28 mouse cellular contexts compared by ENCODE assay signal in the genomic region with DNA sequence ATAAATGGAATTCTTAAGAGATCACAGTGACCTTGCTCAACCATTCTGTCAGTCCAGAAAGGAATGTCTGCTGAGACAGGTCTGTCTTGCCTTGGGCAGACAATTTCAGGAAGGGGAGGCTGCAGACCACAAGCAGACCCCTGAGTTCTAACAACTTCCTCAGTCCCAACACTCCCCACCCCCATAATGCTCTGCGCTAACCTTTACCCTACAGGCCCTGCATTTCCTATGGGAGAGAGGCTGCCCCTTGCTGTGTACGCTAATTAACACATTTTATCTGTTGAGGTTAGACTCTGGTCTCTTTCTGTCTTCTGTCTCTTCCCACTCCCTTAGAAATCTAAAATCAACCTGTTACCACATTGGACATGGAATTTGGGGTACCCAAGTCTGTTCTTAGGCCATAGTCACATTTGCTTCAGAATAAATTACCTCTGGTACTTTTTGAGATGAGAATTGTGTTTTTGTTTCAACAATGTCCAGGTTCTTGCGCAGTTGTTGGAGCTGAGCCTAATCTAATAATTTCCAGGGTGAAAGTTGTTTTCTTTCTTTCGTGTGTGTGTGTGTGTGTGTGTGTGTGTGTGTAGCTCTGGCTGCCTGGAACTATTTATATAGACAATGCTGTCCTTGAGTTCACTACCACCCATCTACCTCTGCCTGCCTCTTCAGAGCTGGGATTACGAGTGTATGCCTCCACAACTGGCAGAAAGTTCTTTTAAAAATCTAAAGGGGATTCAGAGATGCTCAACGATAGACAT. TPM values are rescaled to one million over a fixed set of nuclear protein-coding genes. Genes with fewer than 3 reads are reported as not detected.
A peak's percentile ranks its signal among the peaks of the same experiment; 100 is the strongest.
DNase-seq lines count a peak whose midpoint lies in the region; ATAC-seq and TF ChIP-seq lines count a peak whose summit lies in the region.
"Had no signal": no experiment of that assay in that cellular context is flagged by ENCODE, and none has a peak within 500 bp of the region (broad histone marks: within the 10 kb centered on the region; RNA-seq: fewer than 3 reads in every experiment).

No protein-coding gene starts in this region.

- H3K9me3 ChIP-seq in kidney, embryonic 15.5 days (replicated peaks), result no peaks in the 10 kb centered on the region
- H3K9me3 ChIP-seq in E14TG2a.4 (ENCODE audit: low read length) (no peaks in the 10 kb centered on the region), ES-E14 (ENCODE audit: control insufficient read depth, insufficient read depth, low read depth, low read length) (no peaks in the 10 kb centered on the region)
- H3K9me3 ChIP-seq in stomach, embryonic 14.5 days (ENCODE audit: control insufficient read depth, low read depth, low read length), result no peaks in the 10 kb centered on the region
- no peaks in the 10 kb centered on the region for H3K9me3 ChIP-seq in forebrain, embryonic 13.5 days (replicated peaks)
- H3K9me3 ChIP-seq: forebrain, embryonic 12.5 days; heart, embryonic 12.5 days; hindbrain, embryonic 10.5 days had no signal

- H3K27ac ChIP-seq in kidney, embryonic 15.5 days, result 0 out of 2 replicates have a peak overlapping the region, but pooled peaks have one; percentile 0
- peak overlapping the region; percentile 20; the same call in 1 of the 2 replicates for H3K27ac ChIP-seq in ES-E14 (ENCODE audit: insufficient read depth, low read depth, low read length, poor library complexity, severe bottlenecking)
- H3K27ac ChIP-seq in stomach, embryonic 14.5 days (ENCODE audit: low read length), result peak overlapping the region; percentile 61; the same call in 1 of the 2 replicates
- H3K27ac ChIP-seq in gastrocnemius, adult 2 months, result no peak overlapping the region
- H3K27ac ChIP-seq in forebrain, embryonic 13.5 days, result no peak overlapping the region
- H3K27ac ChIP-seq: embryonic facial prominence, embryonic 13.5 days; forebrain, embryonic 12.5 days; hindbrain, embryonic 10.5 days; hindbrain, embryonic 14.5 days had no signal

- no peak overlapping the region for H3K9ac ChIP-seq in kidney, embryonic 15.5 days
- H3K9ac ChIP-seq in ES-E14 (ENCODE audit: insufficient read depth, low read depth, low read length, poor library complexity, severe bottlenecking), result peak overlapping the region; percentile 38; the same call in 1 of the 2 replicates
- H3K9ac ChIP-seq in stomach, embryonic 14.5 days (replicated peaks; ENCODE audit: low read depth, low read length), result no peak overlapping the region
- no peak overlapping the region for H3K9ac ChIP-seq in forebrain, embryonic 13.5 days
- H3K9ac ChIP-seq: embryonic facial prominence, embryonic 13.5 days; forebrain, embryonic 12.5 days; forebrain, postnatal 0 days; heart, embryonic 12.5 days; hindbrain, embryonic 14.5 days had no signal

- TF ChIP-seq CTCF in E14TG2a.4 (conservative IDR thresholded peaks at IDR 0.05; ENCODE audit: low read length), result no peak
- TF ChIP-seq CTCF in gastrocnemius, adult 2 months (IDR thresholded peaks at IDR 0.05), result no peak

- H3K4me3 ChIP-seq in kidney, embryonic 15.5 days (replicated peaks), result no peak overlapping the region
- H3K4me3 ChIP-seq in E14TG2a.4 (replicated peaks; ENCODE audit: low read length) (peak overlapping the region; percentile 64), ES-E14 (ENCODE audit: insufficient read depth in 1 of 2, low read depth in 1 of 2, low read length in 2 of 2, poor library complexity in 1 of 2, severe bottlenecking in 1 of 2) (peak overlapping the region in 1 of 2 experiments; percentile 36; a peak in 2 of 4 replicates)
- H3K4me3 ChIP-seq in stomach, embryonic 14.5 days (ENCODE audit: low read depth, low read length), result no peak overlapping the region
- no peak overlapping the region for H3K4me3 ChIP-seq in gastrocnemius, adult 2 months
- no peak overlapping the region for H3K4me3 ChIP-seq in forebrain, embryonic 13.5 days
- H3K4me3 ChIP-seq: embryonic facial prominence, embryonic 13.5 days; forebrain, embryonic 12.5 days; heart, embryonic 12.5 days; hindbrain, embryonic 10.5 days had no signal

- 61% methylated on average over 6 of the region's 6 CpGs for WGBS in kidney, embryonic 15.5 days
- 70% methylated on average over 6 of the region's 6 CpGs for WGBS in stomach, embryonic 14.5 days
- 75% methylated on average over 6 of the region's 6 CpGs for WGBS in forebrain, embryonic 13.5 days

- in situ Hi-C loops in ES-E14 (cut with MboI; ENCODE audit: low sequenced_read_pairs in 2 of 2, unreplicated experiment in 2 of 2), result no loop called here

- no peak for ATAC-seq in kidney, embryonic 15.5 days (replicated peaks; ENCODE audit: low FRiP score)
- no peak for ATAC-seq in stomach, embryonic 14.5 days (ENCODE audit: insufficient number of reproducible peaks, insufficient read depth, low FRiP score, low read depth)
- no peak for ATAC-seq in forebrain, embryonic 13.5 days
- ATAC-seq: activated CD4-positive, CD25-positive, alpha-beta regulatory T cell, adult 4 months; forebrain, postnatal 0 days had no signal

- peaks cover 16% of the 10 kb centered on the region for H3K4me1 ChIP-seq in kidney, embryonic 15.5 days
- H3K4me1 ChIP-seq in E14TG2a.4 (replicated peaks; ENCODE audit: low read depth, low read length) (peaks cover 87% of the 10 kb centered on the region), ES-E14 (ENCODE audit: control insufficient read depth in 2 of 2, insufficient read depth in 2 of 2, low read length in 2 of 2, poor library complexity in 1 of 2) (peaks cover 0 to 26% of the 10 kb centered on the region in 2 experiments)
- H3K4me1 ChIP-seq in stomach, embryonic 14.5 days (ENCODE audit: control insufficient read depth, insufficient read depth, low read length), result 0 out of 2 replicates have a peak, but pooled peaks cover 2% of the 10 kb centered on the region
- no peaks in the 10 kb centered on the region for H3K4me1 ChIP-seq in forebrain, embryonic 13.5 days
- H3K4me1 ChIP-seq: embryonic facial prominence, embryonic 13.5 days; forebrain, embryonic 12.5 days; hindbrain, embryonic 10.5 days had no signal

- intact Hi-C loops in gastrocnemius, adult 2 months (cut with DNase I), result no loop called here

- H3K4me2 ChIP-seq in kidney, embryonic 15.5 days, result no peak overlapping the region
- H3K4me2 ChIP-seq in stomach, embryonic 14.5 days (replicated peaks; ENCODE audit: low read depth, low read length), result no peak overlapping the region
- H3K4me2 ChIP-seq in forebrain, embryonic 13.5 days, result no peak overlapping the region
- H3K4me2 ChIP-seq: embryonic facial prominence, embryonic 13.5 days; forebrain, embryonic 12.5 days; heart, embryonic 12.5 days; hindbrain, embryonic 14.5 days had no signal

- H3K27me3 ChIP-seq in kidney, embryonic 15.5 days, result no peaks in the 10 kb centered on the region
- H3K27me3 ChIP-seq in E14TG2a.4 (ENCODE audit: insufficient read depth, low read length), result no peaks in the 10 kb centered on the region
- no peaks in the 10 kb centered on the region for H3K27me3 ChIP-seq in stomach, embryonic 14.5 days (ENCODE audit: control insufficient read depth, insufficient read depth, low read length)
- no peaks in the 10 kb centered on the region for H3K27me3 ChIP-seq in forebrain, embryonic 13.5 days
- H3K27me3 ChIP-seq: embryonic facial prominence, embryonic 13.5 days; forebrain, embryonic 12.5 days; heart, embryonic 12.5 days had no signal

- no peaks in the 10 kb centered on the region for H3K36me3 ChIP-seq in kidney, embryonic 15.5 days
- peaks cover 12% of the 10 kb centered on the region for H3K36me3 ChIP-seq in E14TG2a.4 (ENCODE audit: insufficient read depth, low read length)
- no peaks in the 10 kb centered on the region for H3K36me3 ChIP-seq in ES-E14 (ENCODE audit: control insufficient read depth, insufficient read depth, low read length, poor library complexity, severe bottlenecking)
- no peaks in the 10 kb centered on the region for H3K36me3 ChIP-seq in stomach, embryonic 14.5 days (ENCODE audit: control insufficient read depth, insufficient read depth, low read length)
- no peaks in the 10 kb centered on the region for H3K36me3 ChIP-seq in forebrain, embryonic 13.5 days (ENCODE audit: poor library complexity, severe bottlenecking)
- H3K36me3 ChIP-seq: embryonic facial prominence, embryonic 13.5 days; forebrain, embryonic 12.5 days; heart, embryonic 12.5 days; hindbrain, embryonic 10.5 days had no signal

- DNase-seq in kidney, adult 11 months, result no peak
- no peak for DNase-seq in ES-E14 (ENCODE audit: low read depth, low spot score)
- no peak for DNase-seq in adrenal gland, adult 18-20 months (ENCODE audit: low spot score in 2 of 2)
- no peak for DNase-seq in gastrocnemius, adult 2 months
- DNase-seq: adrenal gland, adult 8-10 months; adrenal gland, postnatal 36 days; cerebellum, adult 2 months; cerebellum, postnatal 10 days; embryo, embryonic 11 days; forebrain, postnatal 0 days; gastrocnemius, postnatal 25 days had no signal

RNA-seq across cellular contexts. Expression of a gene that starts 6.6 kb away (rescaled TPM):
- polyA plus RNA-seq in kidney, embryonic 15.5 days (2015; fragmentation: Nextera tagmentation; extraction: Ambion mirVana), result 26.5 and 29.2 TPM in 2 replicates
- 22.5 and 22.6 TPM in 2 replicates for total RNA-seq in ES-E14 (2012; rRNA removed)
- 19.4 and 20.9 TPM in 2 replicates for polyA plus RNA-seq in stomach, embryonic 14.5 days (2014; fragmentation: Nextera tagmentation; extraction: Ambion mirVana)
- total RNA-seq in adrenal gland, adult 18-20 months (2021), result 10 to 100 TPM; 13.7 to 15.5 TPM
- 10 to 100 TPM; 13.7 to 19.3 TPM for total RNA-seq in gastrocnemius, adult 2 months (2021)
- 20.4 and 23.9 TPM in 2 replicates for polyA plus RNA-seq in forebrain, embryonic 13.5 days (2015; fragmentation: Nextera tagmentation; extraction: Ambion mirVana)

RNA-seq across cellular contexts. Expression of a gene that starts 21.4 kb away (rescaled TPM):
- polyA plus RNA-seq in kidney, embryonic 15.5 days (2015; fragmentation: Nextera tagmentation; extraction: Ambion mirVana), result 0.08 and 0.32 TPM in 2 replicates
- 0.09 and 0.21 TPM in 2 replicates for total RNA-seq in ES-E14 (2012; rRNA removed)
- polyA plus RNA-seq in stomach, embryonic 14.5 days (2014; fragmentation: Nextera tagmentation; extraction: Ambion mirVana), result 0.14 and 0.27 TPM in 2 replicates
- under 1 TPM; 0.96 to 0.99 TPM for total RNA-seq in adrenal gland, adult 18-20 months (2021)
- total RNA-seq in gastrocnemius, adult 2 months (2021), result under 1 TPM; 0.14 to 0.15 TPM
- polyA plus RNA-seq in forebrain, embryonic 13.5 days (2015; fragmentation: Nextera tagmentation; extraction: Ambion mirVana), result 0.08 and 0.09 TPM in 2 replicates
- total RNA-seq: MEL had no signal
- polyA plus RNA-seq: activated CD4-positive, CD25-positive, alpha-beta regulatory T cell, adult 4 months; forebrain, embryonic 12.5 days; hindbrain, embryonic 10.5 days had no signal

RNA-seq across cellular contexts. Expression of a gene that starts 47.6 kb away (rescaled TPM):
- 7.1 and 8.2 TPM in 2 replicates for polyA plus RNA-seq in kidney, embryonic 15.5 days (2015; fragmentation: Nextera tagmentation; extraction: Ambion mirVana)
- 4.8 and 5.9 TPM in 2 replicates for total RNA-seq in ES-E14 (2012; rRNA removed)
- polyA plus RNA-seq in stomach, embryonic 14.5 days (2014; fragmentation: Nextera tagmentation; extraction: Ambion mirVana), result 9.0 and 9.1 TPM in 2 replicates
- total RNA-seq in adrenal gland, adult 18-20 months (2021), result 1 to 10 TPM; 3.7 TPM
- 1 to 10 TPM; 2.2 to 2.3 TPM for total RNA-seq in gastrocnemius, adult 2 months (2021)
- polyA plus RNA-seq in forebrain, embryonic 13.5 days (2015; fragmentation: Nextera tagmentation; extraction: Ambion mirVana), result 13.5 and 14.1 TPM in 2 replicates

RNA-seq across cellular contexts. Expression of a gene that starts 56.1 kb away (rescaled TPM):
- polyA plus RNA-seq in kidney, embryonic 15.5 days (2015; fragmentation: Nextera tagmentation; extraction: Ambion mirVana), result not detected in 2 replicates
- total RNA-seq in ES-E14 (2012; rRNA removed), result not detected in 2 replicates
- not detected in 2 replicates for polyA plus RNA-seq in stomach, embryonic 14.5 days (2014; fragmentation: Nextera tagmentation; extraction: Ambion mirVana)
- not detected for total RNA-seq in adrenal gland, adult 18-20 months (2021)
- not detected for total RNA-seq in gastrocnemius, adult 2 months (2021)
- not detected in 2 replicates for polyA plus RNA-seq in forebrain, embryonic 13.5 days (2015; fragmentation: Nextera tagmentation; extraction: Ambion mirVana)
- total RNA-seq: adrenal gland, adult 8-10 months; adrenal gland, postnatal 36 days; CH12.LX; forebrain, postnatal 0 days; gastrocnemius, adult 18-20 months; gastrocnemius, postnatal 25 days; granulocyte monocyte progenitor cell, adult 5-6 weeks; heart, adult 8-10 months; heart, postnatal 25 days; MEL had no signal
- polyA plus RNA-seq: activated CD4-positive, CD25-positive, alpha-beta regulatory T cell, adult 4 months; cerebellum, adult 2 months; embryonic facial prominence, embryonic 13.5 days; forebrain, embryonic 12.5 days; forebrain, postnatal 0 days; heart, embryonic 12.5 days; heart, embryonic 16.5 days; hindbrain, embryonic 10.5 days; hindbrain, embryonic 14.5 days had no signal

Comparison
In these comparisons a context has a peak if more than half of its experiments do, and no peak if none do; other contexts are left out.
1. H3K27ac ChIP-seq: peak in kidney, embryonic 15.5 days (single experiment), ES-E14 (single experiment) and stomach, embryonic 14.5 days (single experiment); none in gastrocnemius, adult 2 months (single experiment) and forebrain, embryonic 13.5 days (single experiment).